Mouse (Mus musculus) yolk sac, embryonic 10.5 days (tissue): Measurements from ENCODE around the gene Gm20388.
A peak's percentile ranks its signal among the peaks of the same experiment; 100 is the strongest.

Source experiments
- DNase-seq: peaks from one replicate; pipeline ENCODE4 v3.0.0-alpha.2; 2017; ENCODE audit warnings: low spot score

Gm20388 gene

DNA sequence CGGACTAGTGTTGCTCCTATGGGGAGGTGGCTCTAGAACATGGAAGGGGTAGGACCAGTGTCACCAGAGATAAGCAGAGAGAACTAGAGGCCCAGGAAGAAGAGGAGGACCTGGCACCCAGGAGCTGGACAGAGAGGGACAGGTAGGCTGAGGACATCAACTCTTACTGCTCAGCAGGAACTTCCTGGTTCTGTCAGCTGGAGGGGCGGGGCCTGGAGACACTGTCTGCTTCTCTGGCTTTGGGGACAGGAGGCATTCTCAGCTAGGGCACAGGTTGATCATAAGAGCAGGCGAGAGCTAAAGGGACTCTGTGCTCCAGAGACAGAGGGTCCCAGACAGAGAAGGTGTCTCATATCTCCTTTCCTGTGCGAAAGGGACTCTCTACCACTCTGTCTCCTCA, 2238.4 kb downstream of the Gm20388 start:
- DNase-seq: no peak

DNA sequence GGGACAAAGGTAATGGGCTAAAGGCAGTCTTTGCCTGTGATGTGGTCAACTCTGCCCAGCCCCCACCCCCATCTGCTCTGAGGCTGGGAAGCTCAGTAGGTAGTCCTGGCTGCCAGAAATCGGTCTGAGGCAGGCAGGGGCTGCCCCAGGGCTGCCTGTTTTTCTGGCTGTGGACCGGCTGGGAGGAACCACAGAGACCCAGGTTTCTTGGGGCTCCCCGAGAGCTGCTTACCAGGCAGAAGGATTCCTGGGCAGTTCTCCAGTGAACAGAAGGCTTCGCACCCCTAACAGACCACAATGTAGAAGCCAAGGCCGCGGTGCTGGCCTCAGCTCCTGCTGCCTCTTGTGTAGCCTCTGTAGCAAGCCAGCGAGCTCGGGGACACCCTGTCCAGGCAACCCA, 2239.0 kb downstream of the Gm20388 start:
- DNase-seq: no peak

DNA sequence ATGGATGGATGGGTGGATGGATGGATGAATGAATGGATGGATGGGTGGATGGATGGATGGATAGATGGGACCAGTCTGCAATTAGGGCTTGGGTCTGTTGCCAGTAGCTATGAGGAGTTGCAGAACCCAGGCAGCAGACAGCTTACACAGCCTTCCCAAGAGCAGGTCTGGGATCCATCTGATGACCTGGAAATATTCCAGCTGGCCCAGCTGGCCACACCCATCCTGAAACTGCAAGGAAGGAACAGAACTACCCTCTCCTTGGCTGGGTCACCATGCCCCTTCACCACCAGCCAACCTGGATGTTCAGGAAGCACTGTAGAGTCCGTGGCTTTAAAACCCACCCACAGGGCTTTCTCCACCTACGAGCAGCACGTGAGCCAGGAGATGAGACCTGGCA, 2240.9 kb downstream of the Gm20388 start:
- no peak for DNase-seq

DNA sequence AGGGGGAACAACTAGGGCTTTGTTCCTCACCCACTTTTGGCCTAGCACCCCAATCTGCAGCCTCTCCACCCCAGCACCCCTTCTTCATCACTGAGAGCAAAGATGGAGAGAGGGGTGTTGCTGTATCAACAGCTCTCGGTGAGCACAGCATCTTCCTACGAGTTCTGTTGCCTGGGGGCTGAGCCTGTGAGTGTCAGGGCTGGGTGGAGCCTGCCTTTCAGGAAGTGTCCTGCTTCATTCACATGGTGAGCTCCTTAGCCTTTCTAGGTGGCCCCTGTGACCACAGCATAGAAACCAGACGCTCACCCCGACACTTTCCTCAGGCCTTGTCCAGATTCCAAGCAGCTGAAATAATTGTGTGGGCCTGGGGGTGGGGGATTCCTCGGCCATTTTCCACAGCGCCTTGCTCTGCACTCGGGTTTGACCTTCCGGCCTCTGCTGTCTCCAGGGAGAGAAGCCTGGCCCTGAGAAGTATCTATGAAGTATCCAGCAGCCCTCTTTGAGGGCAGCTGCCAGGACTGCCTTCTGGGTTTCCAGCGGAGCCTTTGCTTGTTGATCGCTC, 2244.5 kb downstream of the Gm20388 start:
- peak; percentile 42 for DNase-seq

DNA sequence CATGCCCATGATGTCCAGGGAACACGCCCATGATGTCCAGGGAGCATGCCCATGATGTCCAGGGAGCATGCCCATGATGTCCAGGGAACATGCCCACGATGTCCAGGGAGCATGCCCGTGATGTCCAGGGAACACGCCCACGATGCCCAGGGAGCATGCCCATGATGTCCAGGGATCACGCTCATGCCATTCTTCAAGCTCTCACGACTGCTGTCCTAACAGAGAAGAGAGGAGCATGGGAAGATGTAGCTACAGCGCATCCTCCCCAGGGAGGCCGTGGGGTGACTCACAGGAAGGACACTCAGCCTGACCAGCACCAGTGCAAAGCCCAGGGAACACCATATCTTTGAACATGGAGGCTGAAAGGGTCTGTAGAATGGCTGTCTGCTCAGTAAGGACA, 2245.3 kb downstream of the Gm20388 start:
- DNase-seq: no peak

DNA sequence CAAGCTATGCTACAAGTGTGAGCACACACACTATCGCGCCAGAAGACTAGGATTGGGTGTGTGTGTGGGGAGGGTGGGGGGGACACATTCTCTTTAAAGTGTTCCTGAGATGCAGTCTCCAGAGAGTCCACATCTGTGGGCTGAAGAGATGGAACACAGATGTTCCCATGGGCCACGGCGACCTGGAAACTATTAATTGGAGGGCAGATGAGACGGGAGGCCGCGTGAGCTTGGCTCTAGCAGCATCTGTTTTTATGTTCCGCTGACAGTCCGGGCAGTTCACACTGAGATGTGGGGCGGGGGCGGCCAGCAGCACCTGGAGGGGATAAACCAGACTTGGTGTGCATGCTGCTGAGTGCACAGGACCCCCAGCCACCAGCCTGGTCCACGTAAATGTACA, 2247.0 kb downstream of the Gm20388 start:
- no peak for DNase-seq

DNA sequence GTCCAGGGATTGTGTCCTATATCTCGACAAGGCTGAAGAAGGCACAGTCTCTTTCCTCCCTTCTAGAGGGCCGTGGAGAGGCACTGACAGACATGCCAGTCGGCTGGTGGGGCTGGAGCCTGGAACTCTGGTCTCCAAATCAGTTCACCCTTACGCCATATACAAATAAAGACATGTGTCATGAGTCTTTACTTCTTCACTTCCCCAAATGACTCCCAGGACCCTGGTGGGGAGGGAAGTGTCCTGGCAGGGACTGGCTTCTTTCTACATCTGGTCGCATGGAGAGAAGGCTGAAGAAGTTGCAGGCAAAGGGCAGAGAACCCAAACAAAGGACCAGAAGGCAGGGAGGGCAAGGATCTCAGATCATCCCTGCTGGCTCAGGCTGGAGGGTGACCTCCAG, 2249.5 kb downstream of the Gm20388 start:
- DNase-seq: no peak

DNA sequence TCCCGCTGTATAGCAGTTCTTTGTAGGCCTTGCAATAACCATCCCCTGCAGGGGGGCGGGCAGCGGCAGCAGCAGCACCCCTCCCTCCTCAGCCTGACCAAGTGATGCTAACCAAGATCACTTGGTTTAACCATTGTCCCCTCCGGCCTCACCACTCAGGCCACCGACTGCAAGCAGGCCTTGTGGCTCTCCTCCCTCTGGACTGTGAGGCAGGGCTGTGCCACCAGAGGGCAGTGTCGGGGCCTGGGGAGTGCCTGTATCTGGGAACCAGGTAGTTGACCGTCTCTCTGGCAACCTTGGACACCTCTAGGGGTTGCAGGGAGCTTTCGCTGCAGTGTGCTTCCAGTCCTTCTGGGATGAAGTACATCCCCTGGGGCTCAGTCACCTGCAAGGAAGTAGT, 2252.4 kb downstream of the Gm20388 start:
- peak; percentile 44 for DNase-seq

DNA sequence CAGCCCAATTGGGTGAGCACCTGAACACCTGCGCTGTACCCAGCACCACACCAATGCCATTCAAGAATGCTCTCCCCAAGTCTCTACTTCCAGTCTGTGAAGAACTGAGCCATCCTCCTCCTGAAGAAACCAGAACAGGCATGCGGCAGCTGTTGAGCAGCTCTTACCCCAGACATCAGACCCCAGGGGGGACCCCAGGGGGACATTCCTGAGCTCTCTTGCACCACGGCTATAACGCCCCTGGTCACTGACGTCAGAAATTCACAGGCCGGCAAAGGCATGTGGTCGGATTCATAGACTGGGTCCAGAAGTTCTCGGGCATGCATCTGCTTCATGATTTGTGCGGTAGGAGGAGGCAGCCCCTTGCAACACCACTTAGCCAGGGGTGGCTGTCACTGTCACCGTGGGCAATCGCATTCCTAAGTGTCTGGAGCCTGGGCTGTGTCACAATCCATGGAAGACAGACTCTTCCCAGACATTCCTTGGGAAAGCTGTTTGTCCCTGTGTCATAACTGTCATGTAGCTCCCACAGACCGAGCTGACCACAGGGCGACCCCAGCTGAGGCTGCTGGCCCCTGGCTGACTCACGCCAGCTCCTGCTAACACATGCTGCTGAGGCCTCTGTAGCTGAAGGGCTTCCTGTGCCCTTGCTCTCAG, 2256.7 kb downstream of the Gm20388 start:
- no peak for DNase-seq

DNA sequence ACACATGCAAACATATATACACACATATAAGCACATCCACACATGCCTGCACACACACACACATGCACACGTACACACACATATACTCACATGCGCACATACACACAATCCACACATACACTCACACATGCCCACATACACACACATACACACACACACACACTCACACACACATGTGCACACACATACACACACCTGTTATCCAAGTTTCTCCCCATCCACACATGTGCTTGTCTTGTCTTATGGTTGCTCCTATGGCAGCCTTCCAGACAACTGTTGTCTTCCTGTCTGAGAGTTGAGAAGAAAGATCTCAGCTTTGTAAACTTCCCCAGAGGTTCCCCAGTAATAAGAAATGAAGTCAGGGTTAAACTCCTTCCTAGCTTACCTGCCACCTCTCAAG, 2258.8 kb downstream of the Gm20388 start:
- no peak for DNase-seq

DNA sequence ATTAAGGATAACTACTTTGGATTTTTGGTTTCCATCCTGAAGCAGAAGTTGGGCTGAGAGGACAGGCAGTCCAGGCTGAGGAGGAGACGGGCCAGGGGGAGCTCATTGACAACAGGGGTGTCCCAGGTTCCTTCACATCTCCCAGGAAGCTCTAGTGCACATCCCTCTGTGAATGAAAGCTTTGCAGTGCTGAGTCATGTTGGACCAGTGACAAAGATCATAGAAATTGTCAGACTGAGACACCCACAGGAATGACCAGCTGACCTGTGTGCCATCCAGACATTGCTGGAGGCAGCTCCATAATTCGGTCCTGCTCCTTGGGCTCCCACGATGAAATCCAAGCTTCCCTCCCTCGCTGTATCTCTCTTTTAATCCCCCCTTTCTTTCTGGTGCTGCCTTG, 2261.2 kb downstream of the Gm20388 start:
- DNase-seq: no peak

DNA sequence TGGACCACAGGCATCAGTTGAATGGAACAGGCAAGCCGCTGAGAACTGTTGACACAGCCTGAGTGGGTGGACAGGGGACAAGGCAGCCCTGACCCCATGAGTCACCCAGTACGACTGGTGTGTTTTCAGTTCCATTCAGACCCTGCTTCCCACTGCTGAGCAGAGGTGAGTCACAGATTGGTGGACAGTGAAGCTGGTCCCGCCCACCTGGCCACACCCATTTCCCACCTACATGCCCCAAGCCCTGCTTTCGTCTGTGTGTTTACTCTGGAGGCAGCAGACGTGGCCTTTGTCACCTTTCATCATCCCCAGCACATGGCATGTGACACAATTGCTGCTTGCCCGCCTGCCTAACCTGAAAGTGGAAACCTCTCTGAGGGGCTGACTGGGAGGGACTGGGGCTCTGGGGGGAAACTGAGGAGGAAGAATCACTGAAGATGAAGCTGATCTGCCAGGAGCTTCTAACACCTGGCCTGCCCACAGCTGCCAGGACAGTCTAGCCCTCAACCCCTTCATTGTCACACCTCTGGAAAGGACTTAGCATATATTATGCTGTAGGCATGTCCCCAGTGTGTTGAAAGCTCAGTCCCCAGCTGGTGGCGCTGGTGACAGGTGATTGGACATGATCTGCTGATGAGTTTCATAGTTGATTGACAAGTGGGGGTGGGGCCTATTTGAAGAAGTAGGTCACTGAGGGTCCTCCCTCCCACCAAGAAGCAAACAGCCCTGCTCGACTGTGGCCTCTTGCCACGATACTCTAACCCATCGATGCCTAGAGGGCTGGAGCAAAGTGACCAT, 2263.7 kb downstream of the Gm20388 start:
- DNase-seq: peak; percentile 80

DNA sequence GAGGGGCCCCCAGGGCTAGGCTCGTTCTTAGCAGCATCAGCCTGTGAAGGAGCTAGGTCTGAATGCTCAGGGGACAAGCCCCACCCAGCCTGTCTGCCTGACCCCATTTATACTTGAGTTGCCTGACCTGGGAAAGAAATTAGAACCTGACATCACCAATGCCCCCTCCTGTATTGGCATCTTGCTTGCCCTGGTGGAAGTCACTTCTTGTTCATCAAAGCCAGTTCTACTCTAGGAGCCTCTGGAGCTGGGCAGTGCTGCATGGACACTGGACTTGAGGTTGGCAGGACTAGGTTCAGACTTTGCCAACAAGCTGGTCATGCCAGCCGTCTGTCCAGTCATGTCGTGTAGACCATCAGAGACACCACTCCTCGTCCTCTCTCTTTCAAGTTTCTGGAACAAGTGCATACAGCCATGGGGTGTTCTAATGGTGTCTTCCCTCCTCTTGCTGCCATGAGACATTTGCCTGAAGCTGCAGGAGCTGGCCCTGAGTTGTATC, 2267.8 kb downstream of the Gm20388 start:
- DNase-seq: no peak

DNA sequence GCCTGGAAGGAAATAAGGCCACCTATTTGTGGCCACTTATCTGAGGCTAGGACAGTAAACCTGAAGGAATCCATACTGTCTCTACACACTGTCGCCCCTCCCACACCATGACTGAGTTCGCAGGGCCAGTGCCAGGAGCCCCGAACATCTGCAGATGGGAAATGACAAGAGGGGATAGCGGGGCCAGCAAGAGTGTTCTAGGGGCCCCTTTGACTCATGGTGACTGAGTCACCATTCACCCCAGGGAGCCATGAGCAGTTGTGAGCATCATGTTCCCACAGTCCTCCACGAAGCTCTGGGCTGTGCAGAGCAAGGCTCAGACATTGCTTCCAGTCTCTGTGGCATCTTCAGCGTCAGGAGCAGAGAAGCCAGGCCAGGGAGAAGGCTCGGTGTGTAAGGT, 2268.7 kb downstream of the Gm20388 start:
- DNase-seq: no peak

DNA sequence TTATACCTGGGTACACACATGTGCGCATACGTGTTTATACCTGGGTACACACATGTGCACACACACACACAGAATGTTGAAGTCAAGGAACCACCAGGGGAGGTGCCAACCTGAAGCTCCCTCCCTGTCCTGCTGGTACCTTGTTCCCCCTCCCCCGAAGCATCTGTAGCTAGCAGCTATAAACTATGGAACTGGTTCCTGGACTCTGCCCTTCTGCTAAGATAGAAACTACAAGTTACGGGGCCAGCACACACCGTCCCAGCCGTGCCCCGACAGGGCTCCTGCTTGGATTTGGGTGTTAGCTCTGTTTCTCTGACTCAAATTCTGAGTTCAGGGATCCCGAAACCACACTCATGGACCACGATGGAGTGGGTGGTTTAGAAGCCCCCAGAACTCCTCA, 2269.5 kb downstream of the Gm20388 start:
- no peak for DNase-seq

DNA sequence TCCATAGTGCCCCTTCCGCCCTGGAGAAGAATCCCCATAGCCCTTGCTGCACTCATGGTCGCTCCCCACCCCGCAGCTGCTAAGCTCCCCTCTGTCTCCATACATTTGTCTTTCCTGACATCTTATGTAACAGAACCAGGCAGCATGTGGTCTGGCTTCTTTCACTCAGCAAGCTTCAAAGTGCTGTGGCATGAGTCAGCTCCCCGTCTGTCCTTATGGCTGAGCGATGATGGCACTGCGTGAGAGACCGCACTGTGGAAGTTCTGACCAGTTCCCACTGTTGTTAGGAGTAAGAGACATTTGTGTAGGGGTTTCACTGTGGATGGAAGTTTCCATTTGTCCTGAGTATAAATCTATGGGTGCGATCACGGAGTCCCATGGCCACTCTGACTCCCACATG, 2270.8 kb downstream of the Gm20388 start:
- peak; percentile 65 for DNase-seq

DNA sequence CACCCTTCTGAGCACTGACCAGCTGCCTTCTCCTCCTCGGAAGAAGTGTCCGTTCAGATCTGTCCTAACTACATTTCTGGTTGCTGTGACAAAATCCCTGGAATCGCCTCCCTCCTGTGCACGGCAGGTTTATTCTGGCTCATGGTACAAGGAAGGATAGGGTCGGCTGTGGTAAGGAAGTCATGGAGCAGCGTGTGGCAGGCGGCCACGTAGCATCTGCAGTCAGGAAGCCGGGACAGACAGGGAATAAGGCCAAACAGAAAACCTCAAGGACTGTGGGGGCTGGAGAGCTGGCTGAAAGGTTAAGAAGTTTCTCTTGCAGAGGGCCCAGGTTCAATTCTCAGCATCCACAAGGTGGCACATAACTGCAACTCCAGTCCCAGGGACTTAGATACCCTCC, 2271.3 kb downstream of the Gm20388 start:
- peak; percentile 35 for DNase-seq

DNA sequence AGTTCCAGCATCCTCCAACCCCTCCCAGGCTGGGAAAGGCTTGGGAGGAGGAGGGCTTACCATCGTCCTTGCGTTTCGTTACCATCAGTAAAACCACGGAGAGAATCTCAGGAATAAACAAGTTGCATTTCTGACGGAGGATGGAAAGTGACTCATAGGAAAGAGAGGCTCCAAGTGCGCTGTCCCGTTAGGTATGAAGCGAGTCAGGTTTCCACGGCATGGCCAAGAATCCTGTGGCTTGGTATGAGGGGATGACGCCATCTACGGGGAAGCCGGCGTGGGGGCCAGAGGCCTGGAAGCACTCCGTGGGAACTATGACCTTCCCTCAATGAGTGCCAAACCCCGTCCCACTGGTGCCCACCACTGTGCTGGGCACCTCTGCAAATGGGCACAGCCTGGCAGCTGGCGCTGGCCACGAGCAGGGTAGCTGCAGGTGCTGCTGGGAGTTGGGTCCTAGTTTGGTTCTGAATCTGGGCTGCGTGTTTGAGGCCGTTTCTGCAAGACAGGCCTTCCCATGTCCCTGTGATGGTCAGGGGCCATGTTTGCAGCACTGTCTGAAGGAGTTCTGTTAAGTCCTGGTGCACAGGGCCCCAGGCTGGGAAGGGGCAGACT, 2275.8 kb downstream of the Gm20388 start:
- no peak for DNase-seq

DNA sequence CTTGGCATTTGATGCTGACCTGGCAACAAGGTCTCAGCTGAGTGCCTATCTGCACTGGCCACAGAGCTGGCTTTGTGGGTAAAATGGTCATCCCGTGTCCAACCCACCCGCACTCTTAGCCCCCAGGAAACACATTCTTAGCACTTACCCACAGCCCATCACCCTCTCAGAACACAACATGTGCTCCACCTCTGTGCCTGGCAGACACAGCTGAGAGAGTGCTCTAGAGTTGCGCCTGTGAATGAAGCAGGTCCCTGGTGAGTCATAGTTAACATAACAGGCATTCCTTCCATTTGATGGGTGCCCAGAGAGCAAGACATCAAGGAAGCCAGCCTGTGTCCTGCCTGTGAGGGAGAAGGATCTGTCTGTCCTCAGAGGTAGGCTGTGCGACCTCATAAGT, 2276.6 kb downstream of the Gm20388 start:
- no peak for DNase-seq

DNA sequence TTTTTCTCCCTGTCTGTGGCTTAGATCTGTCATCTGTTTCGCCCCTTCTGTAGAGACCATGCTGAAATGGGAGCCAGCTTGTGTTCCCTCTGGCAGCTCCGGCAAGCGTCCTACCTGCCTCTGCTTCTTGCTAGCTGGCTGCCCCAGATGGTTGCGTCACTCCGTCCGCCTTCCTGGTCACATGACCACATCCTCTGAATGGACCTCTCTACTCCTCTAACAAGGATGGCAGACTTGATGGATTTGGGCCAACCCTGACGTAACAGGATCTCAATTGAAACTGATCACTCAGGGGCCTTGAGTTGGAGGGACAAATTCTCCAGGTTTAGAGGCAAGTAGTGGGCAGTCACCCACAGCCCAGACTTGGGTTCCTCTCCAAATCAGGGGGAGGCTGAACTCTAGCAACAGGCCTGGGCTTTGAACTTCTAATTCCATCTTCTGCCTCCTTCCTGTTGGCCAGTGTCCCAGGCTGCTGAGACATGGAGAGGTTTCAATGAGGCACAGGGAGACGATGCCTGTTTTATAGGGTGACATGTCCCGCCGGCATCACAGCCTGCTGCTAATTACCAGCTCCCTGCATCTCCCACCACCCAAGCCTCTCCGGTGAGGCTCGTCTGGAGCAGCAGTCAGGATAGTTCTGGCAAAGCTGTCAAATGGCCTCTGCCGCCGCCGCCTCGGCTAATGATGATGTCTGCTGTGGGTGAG, 2279.9 kb downstream of the Gm20388 start:
- no peak for DNase-seq

DNA sequence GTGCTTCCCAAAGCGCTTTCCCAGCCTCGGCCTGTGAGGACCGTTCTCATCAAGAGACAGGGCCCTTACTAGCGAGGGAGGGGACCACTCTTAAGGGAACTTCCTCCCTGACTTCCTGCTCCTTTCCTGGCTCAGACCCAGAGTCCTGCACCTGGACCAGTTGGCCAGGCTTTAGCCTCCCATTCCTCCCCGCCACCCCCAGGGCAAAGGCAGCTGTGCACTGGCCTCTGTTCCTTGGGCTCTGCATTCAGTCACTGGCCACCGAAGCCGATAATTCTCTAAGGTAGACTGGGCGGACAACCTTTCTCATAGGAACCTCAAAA, 2280.4 kb downstream of the Gm20388 start:
- DNase-seq: no peak

DNA sequence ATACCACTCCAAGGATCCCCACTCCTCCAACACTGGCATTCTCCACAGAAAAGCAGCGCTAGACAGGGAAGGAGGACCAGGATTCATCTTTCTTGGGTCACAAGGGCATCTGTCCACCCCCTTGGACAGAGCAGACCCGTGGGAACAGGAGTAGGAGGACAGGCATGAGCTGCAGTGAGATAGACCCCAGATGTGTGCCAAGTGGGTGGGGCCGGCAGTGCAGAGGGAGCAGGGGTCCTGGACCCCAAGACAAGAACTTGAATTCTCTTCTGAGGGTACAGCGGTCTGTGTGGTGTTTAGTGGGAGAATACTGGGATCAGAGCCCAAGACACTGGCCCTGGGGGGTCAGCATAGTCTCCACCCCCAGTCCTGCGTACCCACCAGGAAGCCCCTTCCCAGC, 2282.1 kb downstream of the Gm20388 start:
- DNase-seq: no peak
